Mouse (Mus musculus) left cerebral cortex, postnatal 36 days (tissue): ENCODE data around the gene Dennd4b. TPM values are rescaled to one million over a fixed set of nuclear protein-coding genes. Genes with fewer than 3 reads are reported as not detected.

Source experiments
- DNase-seq, 2 experiments: peaks; one replicate each; pipeline ENCODE4 v3.0.0; 2021 to 2022; ENCODE audit warnings: low spot score in 2 of 2, mixed read lengths in 1 of 2
- intact Hi-C: fragments of 180-260 bp; cut with DNase I; formaldehyde crosslinking; loops from one replicate; pipeline ENCODE4 v1.15.1; 2025
- total RNA-seq, 2 experiments: library from RNA; stranded (reverse); gene quantifications; 2 replicates each; pipeline ENCODE4 v1.2.3; 2021

Gene Dennd4b
- total RNA-seq = 10 to 100 TPM; 34.8 to 39.8 TPM

GRCm38 (mm10) chr3:90265034-90265931 is at the start of gene Dennd4b:
Gene Dennd4b, plus strand, starts transcription at chr3:90265185.
- intact Hi-C loops = loop anchor here (10.0 kb wide), 1 partner anchor 110 kb away; no protein-coding TSS in a partner anchor
- peak; percentile 88 to 89 for DNase-seq

- no peak for DNase-seq
- intact Hi-C loops = no loop called here
These were observed 49.1 kb upstream of the Dennd4b start for GRCm38 (mm10) chr3:90215825-90216380.

DNA sequence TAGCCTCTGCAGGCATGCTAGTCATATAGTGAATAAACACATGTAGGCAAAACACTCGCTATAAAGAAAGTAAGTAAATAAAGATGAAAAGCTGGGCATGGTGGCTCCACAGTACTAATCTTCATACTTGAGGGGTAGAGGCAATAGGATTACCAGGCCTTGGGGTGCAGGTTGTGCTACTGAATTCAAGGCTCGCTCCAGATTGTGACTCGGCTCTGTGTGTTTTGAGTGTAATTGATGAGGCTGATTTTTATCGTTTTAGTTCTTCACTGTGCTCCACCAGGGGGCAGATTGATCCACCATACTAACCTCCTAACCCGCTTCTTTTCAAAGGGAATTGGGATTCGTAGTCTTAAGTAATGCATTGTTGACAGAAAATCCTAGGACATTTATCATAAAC is 44.9 kb upstream of the Dennd4b start:
- DNase-seq = peak in 1 of 2 experiments; percentile 27
- intact Hi-C loops = loop anchor here (5.0 kb wide), 1 partner anchor 152 kb away; no protein-coding TSS in a partner anchor

- intact Hi-C loops = loop anchor here (5.0 kb wide), 1 partner anchor 152 kb away; no protein-coding TSS in a partner anchor
- peak; percentile 13 to 29 for DNase-seq
These were observed 44.4 kb upstream of the Dennd4b start for GRCm38 (mm10) chr3:90220531-90220951.

GRCm38 (mm10) chr3:90221123-90221522 is 43.9 kb upstream of the Dennd4b start:
- DNase-seq = no peak
- intact Hi-C loops = loop anchor here (5.0 kb wide), 1 partner anchor 151 kb away; no protein-coding TSS in a partner anchor

- intact Hi-C loops = loop anchor here (5.0 kb wide), 1 partner anchor 150 kb away; no protein-coding TSS in a partner anchor
- no peak for DNase-seq
These were observed 42.5 kb upstream of the Dennd4b start for GRCm38 (mm10) chr3:90222455-90222854.

- no peak for DNase-seq
- intact Hi-C loops = loop anchor here (5.0 kb wide), 1 partner anchor 149 kb away; no protein-coding TSS in a partner anchor
These were observed 42.0 kb upstream of the Dennd4b start for GRCm38 (mm10) chr3:90222941-90223340.

GRCm38 (mm10) chr3:90224331-90224730 is 40.7 kb upstream of the Dennd4b start:
- intact Hi-C loops = loop anchor here (5.0 kb wide), 1 partner anchor 148 kb away; no protein-coding TSS in a partner anchor
- no peak for DNase-seq

DNA sequence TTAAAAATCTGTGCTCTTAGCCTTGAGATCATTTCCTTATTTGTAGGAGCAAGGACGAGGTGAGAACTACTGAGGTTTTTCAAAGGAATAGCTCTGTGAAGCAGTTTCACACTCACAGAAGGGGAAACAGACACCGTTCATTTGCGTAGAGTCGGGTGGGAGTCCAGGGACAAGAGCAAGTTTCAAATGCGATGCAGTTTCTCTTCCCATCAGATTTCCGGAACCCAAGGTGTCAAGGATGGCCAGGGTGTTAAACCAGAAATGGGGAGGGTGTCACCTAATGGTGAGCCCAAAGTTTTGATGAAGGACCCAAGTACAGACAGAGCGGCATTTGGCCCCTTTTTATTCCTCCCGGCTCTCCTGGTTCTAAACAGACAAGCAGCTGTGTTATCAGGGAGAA is 33.9 kb upstream of the Dennd4b start:
- intact Hi-C loops = no loop called here
- DNase-seq = no peak

GRCm38 (mm10) chr3:90231507-90232333 is 33.3 kb upstream of the Dennd4b start, which contains the start of gene Jtb:
Gene Jtb, plus strand, starts transcription at chr3:90231597.
- peak; percentile 95 for DNase-seq
- intact Hi-C loops = no loop called here

GRCm38 (mm10) chr3:90241251-90241650 is 23.7 kb upstream of the Dennd4b start:
- intact Hi-C loops = no loop called here
- DNase-seq = no peak

GRCm38 (mm10) chr3:90241669-90242358 is 23.2 kb upstream of the Dennd4b start:
- intact Hi-C loops = no loop called here

DNA sequence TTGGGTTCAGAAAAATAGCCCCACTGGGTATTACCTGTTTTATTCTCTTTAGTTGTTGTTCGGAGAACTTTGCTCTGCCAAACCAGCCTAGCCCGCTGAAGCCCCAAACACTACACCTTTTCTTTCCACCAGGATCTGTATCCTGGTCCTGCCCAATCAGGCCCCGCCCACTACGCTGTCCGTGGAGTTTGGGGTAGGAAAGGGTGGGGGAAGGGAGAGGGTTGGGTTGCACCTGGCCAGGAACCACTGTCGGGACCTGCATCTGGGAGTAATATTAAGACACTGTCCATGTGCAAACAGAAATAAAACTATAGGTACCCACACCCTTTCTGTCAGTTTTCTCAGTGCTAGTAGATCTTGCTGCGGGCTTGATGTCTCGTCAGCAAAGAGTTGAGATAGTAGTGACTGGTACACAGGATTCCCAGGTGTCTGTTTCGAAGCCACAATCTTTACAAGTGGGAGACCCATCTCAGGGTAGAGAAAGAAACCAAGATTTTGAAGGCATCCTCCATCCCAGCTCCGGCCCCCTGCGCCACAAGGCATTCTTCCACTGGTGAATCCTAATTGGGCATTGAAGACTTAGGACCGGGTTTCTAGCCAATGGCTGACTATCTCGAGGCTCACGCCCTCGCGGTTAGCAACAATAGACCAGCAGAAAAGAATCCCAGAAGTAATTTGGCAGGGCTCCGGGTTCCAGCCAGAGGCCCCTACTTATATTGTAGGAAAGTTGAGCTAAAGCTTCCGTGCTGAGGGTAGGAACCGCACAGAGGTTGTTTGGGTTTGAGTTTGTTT is 21.8 kb upstream of the Dennd4b start, which contains the start of gene Creb3l4:
Gene Creb3l4, minus strand, starts transcription at position 529 of the 792 bp plus-strand sequence.
- intact Hi-C loops = no loop called here
- DNase-seq = no peak

More at GRCm38 (mm10) chr3:90241669-90242358, 23.2 kb upstream of the Dennd4b start:
- no peak for DNase-seq

GRCm38 (mm10) chr3:90245406-90245805 is 19.6 kb upstream of the Dennd4b start:
- intact Hi-C loops = loop anchor here (5.0 kb wide), 1 partner anchor 33 kb away; the partner anchor contains the start of genes Rab13 and Rps27
- DNase-seq = no peak

DNA sequence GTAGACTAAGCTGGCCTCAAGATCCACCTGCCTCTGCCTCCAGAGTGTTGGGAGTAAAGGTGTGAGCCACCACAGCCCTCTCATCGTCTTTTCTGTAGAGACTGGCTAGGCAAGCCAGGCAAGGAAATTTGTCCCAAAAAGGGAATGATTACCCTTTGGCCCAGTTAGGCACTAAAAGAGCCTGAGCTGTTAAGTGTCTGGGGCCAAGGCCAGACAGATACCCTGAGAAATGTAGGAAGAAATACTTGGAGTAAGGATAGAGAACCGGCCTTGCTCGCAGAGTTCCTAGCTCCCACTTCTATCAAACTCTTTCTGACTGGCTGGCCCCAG is 17.4 kb upstream of the Dennd4b start:
- no peak for DNase-seq
- intact Hi-C loops = loop anchor here (5.0 kb wide), 1 partner anchor 35 kb away; the partner anchor contains the start of genes Rab13 and Rps27

DNA sequence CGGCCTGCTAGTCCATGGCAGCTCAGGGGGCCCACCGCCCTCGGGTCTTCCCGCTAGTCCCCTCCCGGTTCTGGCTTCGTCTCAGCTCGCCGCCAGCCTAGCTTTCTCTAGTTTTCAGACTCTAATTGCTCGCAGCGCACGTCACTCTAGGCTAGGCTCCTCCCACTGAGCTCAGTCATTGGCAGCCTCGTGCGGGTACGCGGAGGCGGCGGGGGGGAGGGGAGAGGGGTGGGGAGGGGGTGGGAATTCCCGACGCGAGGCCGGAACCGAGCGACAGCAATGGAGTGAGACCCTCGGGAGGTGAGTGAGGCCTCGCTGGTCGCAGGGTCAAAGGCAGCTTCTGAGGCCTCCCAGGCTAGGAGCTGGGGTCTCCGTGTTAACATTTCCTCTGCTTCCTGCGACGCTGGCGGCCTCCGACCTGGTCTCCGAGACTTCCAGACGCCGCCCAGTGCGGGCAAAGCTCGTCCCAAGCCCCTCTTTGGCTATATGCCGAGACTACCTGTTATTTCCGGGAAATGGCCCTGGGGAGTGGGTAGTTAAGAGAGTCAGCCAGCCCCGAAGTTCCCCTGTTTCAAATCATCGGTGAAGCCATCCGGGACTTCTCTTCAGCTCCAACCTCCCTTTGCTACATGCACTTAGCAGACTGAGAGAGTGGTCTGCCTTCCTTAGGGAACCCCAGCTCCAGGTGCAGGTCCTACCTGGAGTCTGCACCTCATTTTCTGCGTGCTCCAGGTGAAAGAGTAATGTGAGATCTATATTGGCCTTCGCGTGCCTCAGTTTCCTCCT is 16.8 kb upstream of the Dennd4b start, which contains the start of gene Slc39a1:
Gene Slc39a1, plus strand, starts transcription at position 213 of the 786 bp plus-strand sequence.
- DNase-seq = peak; percentile 90 to 92
- intact Hi-C loops = loop anchor here (5.0 kb wide), 1 partner anchor 36 kb away; the partner anchor contains the start of genes Rab13 and Rps27

DNA sequence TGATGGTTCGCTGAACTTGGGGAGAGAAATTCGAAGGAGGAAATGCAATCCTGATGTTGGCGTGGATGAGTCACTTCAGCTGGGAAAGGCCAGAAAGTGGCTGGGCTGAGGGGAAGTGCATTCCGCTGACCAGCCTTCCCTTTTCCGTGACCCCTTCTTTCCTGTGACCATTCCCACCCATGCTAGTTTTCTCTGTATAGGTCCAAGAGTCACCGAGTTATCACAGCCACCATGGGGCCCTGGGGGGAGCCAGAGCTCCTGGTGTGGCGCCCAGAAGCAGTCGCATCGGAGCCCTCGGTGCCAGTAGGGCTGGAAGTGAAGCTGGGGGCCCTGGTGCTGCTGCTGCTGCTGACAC is 16.3 kb upstream of the Dennd4b start:
- DNase-seq = no peak
- intact Hi-C loops = loop anchor here (5.0 kb wide), 1 partner anchor 36 kb away; the partner anchor contains the start of genes Rab13 and Rps27
